Mouse (Mus musculus) cerebellum, postnatal 4 days (tissue): ENCODE data around the gene R3hdm4.
A peak's percentile ranks its signal among the peaks of the same experiment; 100 is the strongest.

Experiments
- DNase-seq, 2 experiments: peaks; one replicate each; pipeline ENCODE4 v3.0.0; 2022; ENCODE audit warnings: low spot score in 2 of 2, mixed read lengths in 1 of 2

Gene R3hdm4

GRCm38 (mm10) chr10:79925785-79926490 is 4.9 kb upstream of the R3hdm4 start:
- no peak for DNase-seq

GRCm38 (mm10) chr10:79924998-79925784 is 4.2 kb upstream of the R3hdm4 start:
- DNase-seq = peak; percentile 90 to 99

- DNase-seq = no peak
Observed at GRCm38 (mm10) chr10:79921572-79921971, 564 bp upstream of the R3hdm4 start.

- DNase-seq = no peak
Observed at GRCm38 (mm10) chr10:79920056-79920890, 735 bp downstream of the R3hdm4 start.

GRCm38 (mm10) chr10:79919251-79919849 is 1.7 kb downstream of the R3hdm4 start:
- no peak for DNase-seq

- no peak for DNase-seq
Observed at GRCm38 (mm10) chr10:79918231-79919078, 2.6 kb downstream of the R3hdm4 start.

- no peak for DNase-seq
Observed at GRCm38 (mm10) chr10:79917532-79918100, 3.4 kb downstream of the R3hdm4 start.

GRCm38 (mm10) chr10:79916808-79917531 is 4.0 kb downstream of the R3hdm4 start, which contains the start of gene Kiss1r:
Gene Kiss1r, plus strand, starts transcription at chr10:79916971.
- DNase-seq = peak; percentile 71 to 80

- DNase-seq = no peak
Observed at GRCm38 (mm10) chr10:79916081-79916480, 4.9 kb downstream of the R3hdm4 start.

- no peak for DNase-seq
Observed at GRCm38 (mm10) chr10:79914948-79915596, 5.9 kb downstream of the R3hdm4 start.

- DNase-seq = no peak
Observed at GRCm38 (mm10) chr10:79914131-79914947, 6.7 kb downstream of the R3hdm4 start.

- no peak for DNase-seq
Observed at GRCm38 (mm10) chr10:79912412-79912811, 8.6 kb downstream of the R3hdm4 start.

- no peak for DNase-seq
Observed at GRCm38 (mm10) chr10:79910556-79910955, 10.5 kb downstream of the R3hdm4 start, which contains the start of gene Gm26602. Gene Gm26602, plus strand, starts transcription at chr10:79910856.

GRCm38 (mm10) chr10:79909092-79909922 is 11.7 kb downstream of the R3hdm4 start:
- no peak for DNase-seq

- peak; percentile 81 to 90 for DNase-seq
Observed at GRCm38 (mm10) chr10:79908167-79909091, 12.6 kb downstream of the R3hdm4 start, which contains the start of gene Med16. Gene Med16, minus strand, starts transcription at chr10:79908923.

- no peak for DNase-seq
Observed at GRCm38 (mm10) chr10:79907415-79907814, 13.6 kb downstream of the R3hdm4 start.
